Mouse (Mus musculus): ENCODE results near the gene Asb5. TPM values are rescaled to one million over a fixed set of nuclear protein-coding genes. Genes with fewer than 3 reads are reported as not detected.
"Not testable (repeated sequence)": the region's sequence is repeated elsewhere in the genome, so short reads cannot be mapped to it uniquely, and the experiment has no call there.

Asb5 gene
- total and polyA plus RNA-seq, 3 experiments: 0.27 to 1.4 TPM; not detected in 1

DNA sequence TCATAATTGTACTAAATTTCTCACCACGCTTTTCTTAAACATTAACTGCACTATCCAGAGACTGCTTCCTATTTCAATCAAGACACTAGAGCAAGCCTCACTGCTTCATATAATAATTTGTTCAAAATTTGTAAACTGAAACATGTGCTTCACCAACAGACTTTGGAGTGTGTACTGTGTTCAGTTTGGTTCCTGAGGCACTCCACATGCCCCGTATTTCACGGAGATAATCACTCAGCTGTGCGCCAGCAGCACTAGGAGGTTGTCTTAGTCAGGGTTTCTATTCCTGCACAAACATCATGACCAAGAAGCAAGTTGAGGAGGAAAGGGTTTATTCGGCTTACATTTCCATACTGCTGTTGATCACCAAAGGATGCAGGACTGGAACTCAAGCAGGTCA lies 17.2 kb upstream of the Asb5 start:
- H3K27me3 ChIP-seq (ENCODE audit: control insufficient read depth in 1 of 2, insufficient read depth in 2 of 2, low read length in 2 of 2); H3K79me2 ChIP-seq (ENCODE audit: control insufficient read depth, insufficient read depth, low read length, poor library complexity); H3K9me3 ChIP-seq (replicated peaks; ENCODE audit: insufficient read depth, low read length): not testable (repeated sequence)
- Histone ChIP-seq H3K4me1 (ENCODE audit: control insufficient read depth in 1 of 2, insufficient read depth in 2 of 2, low read length in 2 of 2) (peaks cover 0 to 18% of the 10 kb centered on the region in 2 experiments), H3K9ac (ENCODE audit: control insufficient read depth, low read depth, low read length, poor library complexity, severe bottlenecking) (peak overlapping the region; percentile 49; the same call in 1 of the 2 replicates), H3K4me3 (ENCODE audit: control insufficient read depth in 1 of 2, insufficient read depth in 1 of 2, low read depth in 2 of 2, low read length in 2 of 2) (peak overlapping the region in 1 of 2 experiments; percentile 35; a peak in 3 of 4 replicates), H3K36me3 (ENCODE audit: control insufficient read depth in 1 of 2, insufficient read depth in 2 of 2, low read length in 2 of 2) (peaks cover 2 to 20% of the 10 kb centered on the region in 2 experiments; a peak in 3 of 4 replicates), H3K27ac (ENCODE audit: control insufficient read depth, low read depth, low read length) (peak overlapping the region; percentile 86)
- TF ChIP-seq MYC (IDR thresholded peaks at IDR 0.05; ENCODE audit: low read depth, low read length) (peak; percentile 16; the same call in 1 of the 2 replicates), MXI1 (IDR thresholded peaks at IDR 0.05; ENCODE audit: low read depth, low read length) (0 out of 2 replicates have a peak, but pooled peaks have one; percentile 12), MAX (IDR thresholded peaks at IDR 0.05; ENCODE audit: low read length) (0 out of 2 replicates have a peak, but pooled peaks have one; percentile 4)
- DNase-seq (ENCODE audit: low read depth, low spot score): peak; percentile 54

DNA sequence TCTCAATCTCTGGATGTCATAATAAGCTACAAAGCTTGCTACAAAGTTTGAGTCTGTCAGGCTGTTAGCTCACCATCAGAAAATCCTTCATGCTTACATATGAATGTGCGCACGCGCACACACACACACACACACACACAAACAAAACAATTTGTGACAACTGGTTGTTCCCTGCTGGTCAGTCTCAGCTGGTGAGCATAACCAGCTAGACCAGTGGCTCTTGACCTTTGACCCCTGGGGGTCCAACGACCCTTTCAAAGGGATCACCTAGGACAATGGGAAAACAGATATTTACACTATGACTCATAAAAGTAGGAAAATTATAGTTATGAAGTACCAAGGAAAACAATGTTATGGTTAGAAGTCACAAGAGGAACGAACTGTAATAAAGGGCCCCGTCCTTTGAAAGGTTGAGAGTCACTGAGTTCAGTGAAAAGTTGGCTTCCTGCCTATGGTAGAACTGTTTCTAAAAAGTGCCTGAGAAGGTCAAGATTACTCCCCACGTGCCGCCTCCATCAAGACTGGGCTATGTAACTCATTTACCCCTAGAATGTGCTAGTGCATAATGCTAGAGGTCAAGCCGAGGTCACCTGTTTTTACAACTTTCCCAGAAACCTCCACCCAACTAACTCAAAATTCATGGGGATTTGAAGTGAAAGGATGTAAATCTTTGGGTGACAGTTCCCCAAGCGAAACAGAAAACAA lies 10.5 kb upstream of the Asb5 start:
- Histone ChIP-seq H3K9me3 (replicated peaks; ENCODE audit: insufficient read depth, low read length) (no peaks in the 10 kb centered on the region), H3K4me3 (ENCODE audit: control insufficient read depth in 1 of 2, insufficient read depth in 1 of 2, low read depth in 2 of 2, low read length in 2 of 2) (no peak overlapping the region), H3K9ac (ENCODE audit: control insufficient read depth, low read depth, low read length, poor library complexity, severe bottlenecking) (no peak overlapping the region), H3K79me2 (ENCODE audit: control insufficient read depth, insufficient read depth, low read length, poor library complexity) (no peaks in the 10 kb centered on the region), H3K36me3 (ENCODE audit: control insufficient read depth in 1 of 2, insufficient read depth in 2 of 2, low read length in 2 of 2) (peaks cover 6 to 18% of the 10 kb centered on the region in 2 experiments), H3K4me1 (ENCODE audit: control insufficient read depth in 1 of 2, insufficient read depth in 2 of 2, low read length in 2 of 2) (no peaks in the 10 kb centered on the region; a peak in 2 of 4 replicates), H3K27me3 (ENCODE audit: control insufficient read depth in 1 of 2, insufficient read depth in 2 of 2, low read length in 2 of 2) (no peaks in the 10 kb centered on the region), H3K27ac (ENCODE audit: control insufficient read depth, low read depth, low read length) (no peak overlapping the region)
- TF ChIP-seq MYB (IDR thresholded peaks at IDR 0.05; ENCODE audit: low read depth, low read length) (no peak), USF2 (IDR thresholded peaks at IDR 0.05; ENCODE audit: borderline replicate concordance in 1 of 2, insufficient read depth in 1 of 2, low read depth in 1 of 2, low read length in 2 of 2) (no peak), SIN3A (IDR thresholded peaks at IDR 0.05; ENCODE audit: low read length) (no peak), MXI1 (IDR thresholded peaks at IDR 0.05; ENCODE audit: low read depth, low read length) (no peak), POLR2AphosphoS5 (IDR thresholded peaks at IDR 0.05; ENCODE audit: borderline replicate concordance, low read depth, low read length) (no peak), CHD2 (IDR thresholded peaks at IDR 0.05; ENCODE audit: low read length) (no peak), GABPA (IDR thresholded peaks at IDR 0.05; ENCODE audit: low read depth, low read length) (no peak), MAZ (IDR thresholded peaks at IDR 0.05; ENCODE audit: low read depth, low read length) (no peak), ZMIZ1 (IDR thresholded peaks at IDR 0.05; ENCODE audit: low read depth, low read length) (no peak), ETS1 (IDR thresholded peaks at IDR 0.05; ENCODE audit: low read depth, low read length) (no peak), RAD21 (IDR thresholded peaks at IDR 0.05; ENCODE audit: low read depth, low read length) (no peak), ZNF384 (IDR thresholded peaks at IDR 0.05; ENCODE audit: low read depth, low read length) (no peak), GATA1 (IDR thresholded peaks at IDR 0.05; ENCODE audit: low read depth, low read length) (no peak), MAFK (IDR thresholded peaks at IDR 0.05; ENCODE audit: borderline replicate concordance, low read depth, low read length) (no peak), TAL1 (IDR thresholded peaks at IDR 0.05; ENCODE audit: low read length) (no peak)
- DNase-seq (ENCODE audit: low read depth, low spot score): peak; percentile 12
